Mouse (Mus musculus): ENCODE results near the gene Ptbp1.

DNA sequence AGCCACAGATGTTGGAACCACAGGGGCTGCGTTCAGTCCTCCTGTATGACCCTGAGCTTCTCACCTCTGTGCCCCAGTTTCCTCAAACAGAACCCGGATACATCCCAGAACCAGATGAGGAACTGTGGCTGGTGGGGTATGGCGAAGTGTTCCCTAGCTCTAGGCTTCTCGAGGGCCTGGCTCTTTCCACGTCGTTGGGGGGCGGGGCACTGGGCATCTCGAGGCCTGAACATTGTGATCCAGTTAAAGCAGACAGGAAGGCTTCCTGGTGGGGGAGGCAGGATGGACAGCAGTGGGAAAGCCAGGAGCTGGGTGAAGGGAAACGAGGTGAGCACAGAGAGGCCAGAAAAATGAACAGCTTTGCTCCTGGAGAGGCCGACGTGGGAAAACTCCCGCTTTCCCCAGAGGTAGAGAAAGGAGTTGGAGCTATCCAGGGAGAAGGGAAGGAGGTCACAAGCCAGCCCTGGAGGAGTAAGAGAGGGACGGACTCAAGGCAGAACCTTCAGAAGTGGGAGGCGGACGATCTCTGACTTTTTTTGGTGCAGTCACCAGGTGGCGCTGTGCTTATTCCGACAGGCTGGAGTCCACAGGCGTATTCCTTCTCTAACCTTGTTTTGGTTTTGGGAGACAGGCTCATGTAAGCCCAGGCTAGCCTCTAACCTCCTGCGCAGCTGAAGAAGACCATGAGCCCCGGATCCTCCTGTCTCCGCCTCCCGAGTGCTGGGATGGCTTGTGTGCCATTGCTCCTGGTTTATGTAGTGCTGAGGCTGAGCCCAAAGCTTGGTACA, 29.3 kb downstream of the Ptbp1 start:
- TF ChIP-seq CTCF (IDR thresholded peaks at IDR 0.05; ENCODE audit: control insufficient read depth, insufficient read depth, low read length), result peak; percentile 92
- no peak for TF ChIP-seq POLR2A (IDR thresholded peaks at IDR 0.05; ENCODE audit: borderline replicate concordance, control insufficient read depth, low read depth, low read length)
